Mouse (Mus musculus) intestine, postnatal 0 days (tissue): ENCODE results near the gene Gm45799. TPM values are rescaled to one million over a fixed set of nuclear protein-coding genes. Genes with fewer than 3 reads are reported as not detected.
A peak's percentile ranks its signal among the peaks of the same experiment; 100 is the strongest.

Experiments used
- ATAC-seq: fragments of 200-750 bp; cut with Nextera tagmentation; 2 replicates; pipeline ENCODE4 v1.8.0; 2017; ENCODE audit warnings: mild to moderate bottlenecking, moderate TSS enrichment, moderate library complexity
- H3K27ac ChIP-seq: fragments of 300-500 bp; sonication (generic); 2 replicates; pipeline ENCODE4 v1.5.1; 2014; ENCODE audit warnings: mild to moderate bottlenecking, low read depth, low read length, moderate library complexity
- H3K27me3 ChIP-seq: fragments of 300-500 bp; sonication (generic); replicated peaks from 2 replicates; pipeline ENCODE4 v1.6.1; 2014; ENCODE audit warnings: low read length, mixed read lengths; ENCODE audit not compliant: control insufficient read depth, insufficient read depth
- H3K36me3 ChIP-seq: fragments of 300-500 bp; sonication (generic); 2 replicates; pipeline ENCODE4 v1.6.1; 2014; ENCODE audit warnings: mild to moderate bottlenecking, moderate library complexity; ENCODE audit not compliant: control insufficient read depth, insufficient read depth
- H3K4me1 ChIP-seq: fragments of 300-500 bp; sonication (generic); replicated peaks from 2 replicates; pipeline ENCODE4 v1.6.1; 2014; ENCODE audit warnings: antibody characterized with exemption, low read length, mixed read lengths; ENCODE audit not compliant: control insufficient read depth, insufficient read depth
- H3K4me2 ChIP-seq: fragments of 300-500 bp; sonication (generic); replicated peaks from 2 replicates; pipeline ENCODE4 v1.6.1; 2014; ENCODE audit warnings: low read depth, mild to moderate bottlenecking, moderate library complexity
- H3K4me3 ChIP-seq: fragments of 300-500 bp; sonication (generic); 2 replicates; pipeline ENCODE4 v1.5.1; 2014; ENCODE audit warnings: low read depth, low read length
- H3K9ac ChIP-seq: fragments of 300-500 bp; sonication (generic); 2 replicates; pipeline ENCODE4 v1.6.1; 2014; ENCODE audit warnings: mild to moderate bottlenecking, low read depth, low read length
- H3K9me3 ChIP-seq: fragments of 300-500 bp; sonication (generic); 2 replicates; pipeline ENCODE4 v1.6.1; 2016; ENCODE audit warnings: mixed run types; ENCODE audit not compliant: control insufficient read depth
- CTCF ChIP-seq: sonication (generic); IDR thresholded peaks from 2 replicates; pipeline ENCODE4 v1.5.1; 2016; ENCODE audit warnings: low read depth, mild to moderate bottlenecking, control low read depth, antibody characterized with exemption, moderate library complexity
- WGBS: fragments of 180-500 bp; shearing (Covaris S2); extraction: QIAGEN DNeasy Blood & Tissue Kit; methylation state at CpG from one replicate; pipeline ENCODE4 v1.1.7; 2014; 5-methylcytosine and 5-hydroxymethylcytosine counted together
- polyA plus RNA-seq: library from polyadenylated mRNA; unstranded; fragments of >200 nt; fragmentation: Nextera tagmentation; extraction: Ambion mirVana; gene quantifications from 2 replicates; pipeline ENCODE4 v1.2.1, GENCODE M21; 2015

The Gm45799 gene
- 28.3 and 46.4 TPM in 2 replicates for polyA plus RNA-seq

DNA sequence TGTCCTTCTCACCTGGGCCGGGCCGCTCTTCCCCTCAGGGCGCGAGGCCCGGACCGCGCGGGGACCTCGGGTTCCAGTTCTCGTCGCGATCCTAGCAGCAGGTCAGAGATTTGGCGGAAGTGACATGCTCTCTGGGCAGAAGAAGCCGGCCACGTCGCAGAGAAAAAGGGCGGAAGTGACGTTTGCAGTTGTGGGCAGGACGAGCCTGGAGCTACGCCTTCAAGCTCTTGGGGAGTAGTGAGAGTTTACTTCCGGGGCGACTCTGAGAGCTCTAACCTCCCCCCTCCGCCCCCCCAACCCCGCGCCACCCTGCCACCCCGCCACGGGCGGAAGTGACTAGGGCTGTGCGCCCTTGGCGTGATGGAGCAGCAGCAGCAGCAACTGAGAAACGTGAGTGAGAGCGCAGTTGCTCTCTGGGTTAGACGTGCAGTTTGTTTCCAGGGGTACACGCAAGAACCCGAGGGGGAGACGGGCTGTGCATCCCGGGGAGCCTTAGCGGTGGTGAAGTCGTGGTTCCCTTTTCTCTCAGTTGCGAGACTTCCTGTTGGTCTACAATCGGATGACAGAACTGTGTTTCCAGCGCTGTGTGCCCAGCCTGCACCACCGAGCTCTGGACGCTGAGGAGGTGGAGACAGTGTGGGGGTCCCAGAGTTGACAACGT lies at the start of gene Gm45799, which contains the start of gene Arfip2:
TSS of gene Gm45799 (plus strand) at position 320 of the 661 bp plus-strand sequence.
TSS of gene Arfip2 (minus strand) at position 184 of the 661 bp plus-strand sequence.
- no peak for TF ChIP-seq CTCF
- ATAC-seq, result peak; percentile 98
- peak within 1 kb of the TSS; percentile 88 for H3K4me2 ChIP-seq
- peak within 1 kb of the TSS; percentile 87 for H3K4me3 ChIP-seq
- under 1% methylated on average over 45 of the region's 45 CpGs for WGBS
- peaks cover 36% of the 10 kb centered on the region for H3K36me3 ChIP-seq
- no peaks in the 10 kb centered on the region for H3K27me3 ChIP-seq
- H3K9me3 ChIP-seq, result no peaks in the 10 kb centered on the region
- peak within 1 kb of the TSS; percentile 72 for H3K9ac ChIP-seq
- H3K4me1 ChIP-seq, result peaks cover 8% of the 10 kb centered on the region; the same call in 1 of the 2 replicates
- peak within 1 kb of the TSS; percentile 74 for H3K27ac ChIP-seq

DNA sequence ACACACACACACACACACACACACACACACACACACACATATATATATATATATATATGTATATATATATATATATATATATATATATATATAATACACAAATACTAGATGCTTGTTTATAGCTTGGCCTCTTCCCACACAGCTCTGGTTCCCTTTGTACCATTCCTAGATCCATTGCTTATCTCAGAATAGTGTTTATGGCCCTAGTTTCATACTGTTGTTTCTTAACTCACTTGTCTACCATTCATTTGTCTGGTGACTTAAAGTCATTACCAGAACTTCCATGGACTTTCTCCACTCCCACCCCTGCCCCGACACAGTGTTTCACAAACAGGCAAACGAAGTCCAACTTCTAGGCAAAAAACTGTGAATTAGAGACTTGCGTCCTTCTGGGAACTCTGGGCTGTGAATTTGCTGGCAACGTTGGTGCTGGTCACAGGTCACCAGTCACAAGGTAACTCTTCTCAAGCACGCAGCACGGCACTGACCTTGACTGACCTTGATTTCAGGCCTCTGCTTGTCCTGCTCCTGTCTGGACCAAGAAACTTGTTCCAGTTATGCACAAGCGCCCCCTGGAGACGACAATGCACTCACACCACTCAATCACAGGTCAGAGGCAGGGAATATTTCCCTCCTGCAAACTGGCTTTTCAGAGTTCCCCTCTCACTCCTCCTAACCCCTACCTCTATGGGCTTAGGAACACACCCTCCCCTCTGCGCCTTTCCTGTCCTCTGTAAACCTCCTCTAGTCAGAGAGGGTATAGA lies 37.3 kb upstream of the Gm45799 start:
- Histone ChIP-seq H3K9ac (no peak overlapping the region), H3K36me3 (no peaks in the 10 kb centered on the region), H3K27ac (no peak overlapping the region), H3K9me3 (no peaks in the 10 kb centered on the region), H3K27me3 (no peaks in the 10 kb centered on the region), H3K4me3 (no peak overlapping the region), H3K4me1 (no peaks in the 10 kb centered on the region), H3K4me2 (no peak overlapping the region)
- 30% methylated on average over 9 of the region's 9 CpGs for WGBS
- peak; percentile 87 for TF ChIP-seq CTCF
- peak; percentile 76 for ATAC-seq

DNA sequence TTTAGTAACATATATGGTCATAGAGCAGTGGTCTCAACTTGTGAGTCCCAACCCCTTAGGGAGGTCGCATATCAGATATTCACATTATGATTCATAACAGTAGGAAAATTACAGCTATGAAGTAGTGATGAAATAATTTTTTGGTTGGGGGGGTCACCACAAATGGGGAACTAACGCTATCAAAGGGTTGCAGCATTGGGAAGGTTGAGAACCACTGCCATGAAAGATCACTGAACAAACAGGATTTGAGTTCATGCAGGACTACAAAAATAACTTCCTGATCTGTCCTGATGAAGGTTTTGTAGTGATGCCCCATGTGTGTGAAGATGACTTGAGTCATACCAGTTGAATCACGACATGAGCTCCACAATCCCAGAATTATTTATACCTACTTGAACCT lies 31.9 kb upstream of the Gm45799 start:
- 84% methylated on average over 3 of the region's 3 CpGs for WGBS
- H3K9me3 ChIP-seq, result no peaks in the 10 kb centered on the region

DNA sequence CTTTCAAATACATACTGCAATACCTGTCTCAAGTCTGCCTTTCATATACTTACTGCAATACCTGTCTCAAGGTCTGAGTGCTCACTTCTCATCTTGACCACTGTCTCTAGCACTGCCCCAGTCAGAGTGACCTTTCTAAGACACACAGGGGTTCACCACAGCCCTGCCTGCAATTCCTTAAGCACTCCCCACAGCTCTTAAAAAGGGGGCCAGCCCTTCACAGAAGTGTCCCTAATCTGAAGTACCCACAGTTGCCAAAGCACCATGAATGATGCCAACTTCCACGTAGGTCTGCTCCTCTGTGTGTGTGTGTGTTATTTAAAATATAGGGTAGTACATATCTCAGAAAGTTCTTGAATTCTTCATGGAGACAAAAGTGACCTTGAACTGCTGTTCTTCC lies 28.6 kb upstream of the Gm45799 start:
- no peak for TF ChIP-seq CTCF
- no peaks in the 10 kb centered on the region for H3K4me1 ChIP-seq
- H3K27me3 ChIP-seq, result no peaks in the 10 kb centered on the region
- no peak overlapping the region for H3K4me2 ChIP-seq
- H3K36me3 ChIP-seq, result peaks cover 34% of the 10 kb centered on the region; the same call in 1 of the 2 replicates
- no peak overlapping the region for H3K4me3 ChIP-seq
- no peak overlapping the region for H3K27ac ChIP-seq
- ATAC-seq, result no peak
- H3K9me3 ChIP-seq, result no peaks in the 10 kb centered on the region
- no peak overlapping the region for H3K9ac ChIP-seq
- 97% methylated on average over 1 of the region's 1 CpGs for WGBS

More for the DNA sequence above, 31.9 kb upstream of the Gm45799 start:
- Histone ChIP-seq H3K9ac (no peak overlapping the region), H3K4me1 (no peaks in the 10 kb centered on the region), H3K27me3 (no peaks in the 10 kb centered on the region), H3K36me3 (peaks cover 24% of the 10 kb centered on the region; the same call in 1 of the 2 replicates), H3K4me3 (no peak overlapping the region), H3K27ac (no peak overlapping the region), H3K4me2 (no peak overlapping the region)
- no peak for ATAC-seq
- TF ChIP-seq CTCF, result no peak

DNA sequence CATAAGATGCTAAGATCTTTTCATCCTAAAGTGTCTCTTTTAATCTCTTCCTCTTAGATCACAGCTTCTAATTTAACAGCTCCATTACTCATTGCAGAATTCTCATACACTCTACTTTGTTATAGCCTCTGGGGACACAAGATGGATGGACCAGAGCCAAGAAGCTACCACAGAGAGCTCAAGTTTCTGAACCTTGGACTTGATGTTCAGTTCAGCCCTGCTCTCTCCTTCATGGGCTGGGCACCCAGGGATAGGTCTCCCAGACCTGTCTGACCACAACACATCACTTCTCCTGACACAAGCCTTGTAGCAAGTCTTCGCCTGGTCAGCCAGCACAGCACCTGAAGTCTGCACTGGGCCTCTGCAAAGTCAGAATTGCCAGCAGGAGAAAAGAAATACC lies 26.0 kb upstream of the Gm45799 start:
- Histone ChIP-seq H3K4me3 (no peak overlapping the region), H3K9ac (no peak overlapping the region), H3K27me3 (no peaks in the 10 kb centered on the region), H3K27ac (no peak overlapping the region), H3K9me3 (no peaks in the 10 kb centered on the region), H3K36me3 (peaks cover 57% of the 10 kb centered on the region), H3K4me1 (no peaks in the 10 kb centered on the region), H3K4me2 (no peak overlapping the region)
- ATAC-seq, result no peak
- no peak for TF ChIP-seq CTCF
- 96% methylated on average over 1 of the region's 1 CpGs for WGBS

GRCm38 (mm10) chr7:105615720-105616119 lies 24.6 kb upstream of the Gm45799 start:
- no peak overlapping the region for H3K27ac ChIP-seq
- no peak overlapping the region for H3K4me2 ChIP-seq
- no peaks in the 10 kb centered on the region for H3K27me3 ChIP-seq
- 54% methylated on average over 1 of the region's 1 CpGs for WGBS
- H3K36me3 ChIP-seq, result peaks cover 66% of the 10 kb centered on the region
- no peak for ATAC-seq
- no peaks in the 10 kb centered on the region for H3K9me3 ChIP-seq
- TF ChIP-seq CTCF, result no peak
- no peaks in the 10 kb centered on the region for H3K4me1 ChIP-seq
- H3K4me3 ChIP-seq, result no peak overlapping the region
- no peak overlapping the region for H3K9ac ChIP-seq
